Mouse (Mus musculus): Measurements from ENCODE around the gene Ddah2.
"Not testable (repeated sequence)": the region's sequence is repeated elsewhere in the genome, so short reads cannot be mapped to it uniquely, and the experiment has no call there.

Ddah2 gene

GRCm38 (mm10) chr17:35027277-35028068, 31.4 kb upstream of the Ddah2 start, which contains the start of gene Sapcd1:
TSS of gene Sapcd1 (minus strand) at chr17:35028016.
- no peak for DNase-seq (ENCODE audit: low read depth)

DNA sequence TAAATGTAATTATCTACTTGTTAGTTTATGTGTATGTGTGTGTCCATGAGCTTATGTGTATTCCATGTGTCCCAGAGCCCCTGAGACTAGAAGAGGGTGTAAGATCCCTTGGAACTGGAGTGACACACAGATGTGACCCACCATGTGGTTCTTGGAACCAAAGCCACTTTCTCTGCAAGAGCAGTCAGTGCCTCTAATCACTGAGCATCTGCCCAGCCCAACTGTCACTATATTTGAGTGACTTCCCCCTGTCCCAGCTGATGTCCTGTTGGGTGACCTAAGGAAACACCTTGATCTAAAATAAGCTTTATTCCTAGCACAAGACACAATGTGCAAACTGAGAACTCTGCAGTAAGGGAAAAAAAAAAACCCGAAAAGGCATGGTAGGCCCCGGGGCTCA, 30.5 kb upstream of the Ddah2 start:
- DNase-seq (ENCODE audit: low read depth) = no peak

DNA sequence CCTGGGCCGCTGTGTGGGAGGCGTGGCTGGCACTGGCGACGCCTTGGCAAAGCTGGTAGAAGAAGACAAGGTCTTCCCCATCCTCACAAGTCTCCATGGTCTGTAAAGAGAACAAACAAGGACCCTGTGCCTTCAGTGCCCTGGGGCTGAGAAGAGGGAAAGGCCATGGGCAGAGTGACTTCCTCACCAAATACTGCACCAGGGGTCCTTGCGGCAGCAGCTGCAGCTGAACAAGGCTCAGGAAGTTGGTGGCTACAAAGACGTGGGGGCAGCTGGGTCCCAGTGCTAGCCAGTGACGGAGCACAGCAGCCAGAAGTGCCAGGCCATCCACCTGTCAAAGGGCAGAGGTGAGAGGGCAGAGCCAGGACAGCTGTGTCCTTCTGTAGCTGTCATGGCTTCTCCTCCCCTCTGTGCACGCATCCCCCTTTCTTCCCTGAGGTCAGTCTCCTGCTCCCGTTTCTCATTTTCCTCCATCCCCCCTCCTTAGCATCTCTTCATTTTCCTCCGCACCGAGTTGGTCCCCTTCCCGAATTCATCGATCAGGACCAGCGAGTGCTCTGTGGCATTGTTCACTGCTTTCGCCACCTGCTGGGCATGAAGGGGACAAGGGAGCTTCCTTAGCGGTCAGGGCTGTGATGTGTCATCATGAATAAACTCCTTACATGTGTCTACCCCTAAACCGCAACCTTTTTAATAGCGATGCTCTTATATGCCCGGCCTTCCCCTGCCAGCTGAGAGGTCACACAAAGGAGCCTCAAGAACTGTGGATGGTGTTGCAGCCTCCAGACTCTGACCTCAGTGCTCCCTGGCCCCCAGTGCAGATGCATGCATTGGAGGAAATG, 28.9 kb upstream of the Ddah2 start:
- no peak for DNase-seq (ENCODE audit: low read depth)

DNA sequence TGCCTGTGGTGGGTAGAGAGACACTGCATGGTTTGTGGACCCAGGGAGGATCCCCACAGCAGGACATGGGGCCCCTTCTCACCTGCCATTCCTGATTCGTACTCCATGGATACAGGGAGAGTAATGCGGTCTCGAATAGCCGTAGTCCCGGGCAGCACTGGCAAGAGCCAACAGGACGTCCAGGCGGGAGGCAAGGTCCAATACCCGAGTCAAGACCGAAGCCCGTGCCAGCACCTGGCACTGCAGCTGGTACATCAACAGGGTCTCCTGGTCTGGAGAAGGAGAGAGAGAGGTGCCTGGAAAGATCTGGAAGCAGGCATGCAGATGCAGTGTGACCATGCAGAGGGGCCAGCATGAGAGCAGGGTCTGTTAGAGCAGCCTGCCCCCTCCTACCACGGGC, 27.6 kb upstream of the Ddah2 start:
- DNase-seq (ENCODE audit: low read depth) = no peak

- DNase-seq (ENCODE audit: low read depth) = no peak
Observed at GRCm38 (mm10) chr17:35031880-35032279, 27.0 kb upstream of the Ddah2 start.

DNA sequence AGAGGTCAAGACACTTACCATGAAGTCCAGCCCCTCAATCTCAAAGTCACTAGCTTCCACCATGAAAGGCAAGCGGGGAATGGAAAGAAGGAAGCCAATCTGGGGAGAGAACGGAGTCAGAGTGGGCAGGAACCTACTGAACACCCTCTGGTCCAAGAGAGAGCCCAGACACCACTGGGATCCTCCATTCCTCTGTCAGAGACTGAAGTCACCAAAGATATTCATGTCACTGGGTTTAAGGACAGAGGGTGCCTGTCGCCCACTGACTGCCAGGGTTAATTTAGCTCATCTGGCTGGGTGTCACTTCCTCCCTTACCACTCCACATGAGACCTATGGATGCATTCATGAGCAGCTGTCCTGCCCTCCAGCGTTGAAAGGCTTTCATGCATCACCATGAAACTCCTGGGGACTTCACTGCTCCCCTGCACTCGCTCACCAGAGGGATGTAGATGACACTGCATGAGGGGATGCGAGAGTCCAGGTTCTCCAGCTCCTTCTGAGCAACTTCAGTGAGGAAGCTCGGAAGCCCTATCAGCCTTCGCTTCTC, 26.4 kb upstream of the Ddah2 start:
- DNase-seq (ENCODE audit: low read depth) = no peak

DNA sequence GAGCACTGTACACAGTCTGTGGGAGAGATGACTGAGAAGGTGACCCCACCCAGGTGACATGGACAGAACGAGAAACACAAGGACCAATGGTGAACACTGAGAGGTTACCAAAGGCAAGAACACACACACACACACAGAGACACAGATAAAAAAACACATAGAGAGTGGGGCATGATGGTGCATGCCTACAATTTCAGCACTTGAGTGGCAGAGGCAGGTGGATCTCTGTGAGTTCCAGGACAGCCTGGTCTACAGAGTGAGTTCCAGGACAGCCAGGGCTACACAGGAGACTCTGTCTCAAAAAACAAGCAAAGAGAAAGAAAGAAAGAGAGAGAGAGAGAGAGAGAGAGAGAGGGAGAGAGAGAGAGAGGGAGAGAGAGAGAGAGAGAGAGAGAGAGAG, 25.1 kb upstream of the Ddah2 start:
- not testable (repeated sequence) for DNase-seq (ENCODE audit: low read depth)

DNA sequence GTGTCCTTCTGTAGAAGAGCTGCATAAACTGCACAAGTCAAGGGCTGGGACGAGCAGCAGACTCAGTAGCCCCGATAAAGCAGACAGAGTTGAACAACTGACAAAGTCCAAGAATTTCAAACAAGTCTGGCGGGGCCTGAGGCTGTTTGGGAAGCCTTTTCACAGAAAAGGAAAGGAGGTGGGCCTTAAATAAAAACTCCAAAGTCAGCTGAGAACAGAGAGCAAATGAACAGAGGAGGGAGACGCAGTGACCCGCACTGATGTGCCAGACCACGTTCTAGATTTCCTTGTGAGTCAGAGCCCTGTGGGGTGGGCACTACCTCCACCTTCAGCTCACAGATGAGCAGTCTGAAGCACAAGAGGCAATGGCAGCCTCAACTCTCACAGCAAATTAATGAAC, 23.9 kb upstream of the Ddah2 start:
- DNase-seq (ENCODE audit: low read depth) = no peak

DNA sequence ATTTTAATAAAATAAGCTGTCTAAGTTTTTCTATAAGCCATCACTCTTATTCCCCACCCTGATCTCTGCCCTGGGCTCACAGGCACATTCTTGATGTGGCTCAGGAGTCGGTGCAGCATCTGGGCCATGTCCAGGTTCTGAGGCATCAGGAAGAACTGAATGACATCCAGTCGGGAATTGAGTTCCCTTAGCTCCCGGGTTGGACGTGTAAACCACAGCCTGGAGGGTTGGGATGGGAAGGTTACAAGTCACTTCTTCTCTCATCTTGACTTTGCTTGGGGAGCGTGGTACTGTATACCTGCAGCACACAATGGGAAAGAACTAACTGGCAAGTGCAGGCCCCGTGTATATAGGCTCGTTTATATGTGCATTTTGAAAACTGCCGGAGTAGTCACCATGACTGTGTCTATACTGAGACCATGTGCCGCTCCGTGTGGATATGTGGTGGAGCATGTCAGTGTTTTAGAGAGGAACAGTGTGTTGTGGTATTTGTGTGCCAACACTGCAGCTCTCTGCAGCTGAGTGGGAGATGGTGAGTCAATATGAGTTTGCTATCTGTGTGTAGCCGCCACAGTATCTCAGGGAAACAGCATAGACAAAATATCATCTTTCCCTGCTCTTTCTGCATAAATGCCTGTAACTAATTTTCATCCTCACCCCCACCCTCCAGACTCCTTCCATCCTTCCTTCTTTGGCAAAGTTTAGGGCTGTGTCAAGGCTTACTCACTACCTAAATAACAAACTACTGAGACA, 19.5 kb upstream of the Ddah2 start:
- DNase-seq (ENCODE audit: low read depth) = no peak

- DNase-seq (ENCODE audit: low read depth) = no peak
Observed at GRCm38 (mm10) chr17:35043794-35044193, 15.0 kb upstream of the Ddah2 start.

DNA sequence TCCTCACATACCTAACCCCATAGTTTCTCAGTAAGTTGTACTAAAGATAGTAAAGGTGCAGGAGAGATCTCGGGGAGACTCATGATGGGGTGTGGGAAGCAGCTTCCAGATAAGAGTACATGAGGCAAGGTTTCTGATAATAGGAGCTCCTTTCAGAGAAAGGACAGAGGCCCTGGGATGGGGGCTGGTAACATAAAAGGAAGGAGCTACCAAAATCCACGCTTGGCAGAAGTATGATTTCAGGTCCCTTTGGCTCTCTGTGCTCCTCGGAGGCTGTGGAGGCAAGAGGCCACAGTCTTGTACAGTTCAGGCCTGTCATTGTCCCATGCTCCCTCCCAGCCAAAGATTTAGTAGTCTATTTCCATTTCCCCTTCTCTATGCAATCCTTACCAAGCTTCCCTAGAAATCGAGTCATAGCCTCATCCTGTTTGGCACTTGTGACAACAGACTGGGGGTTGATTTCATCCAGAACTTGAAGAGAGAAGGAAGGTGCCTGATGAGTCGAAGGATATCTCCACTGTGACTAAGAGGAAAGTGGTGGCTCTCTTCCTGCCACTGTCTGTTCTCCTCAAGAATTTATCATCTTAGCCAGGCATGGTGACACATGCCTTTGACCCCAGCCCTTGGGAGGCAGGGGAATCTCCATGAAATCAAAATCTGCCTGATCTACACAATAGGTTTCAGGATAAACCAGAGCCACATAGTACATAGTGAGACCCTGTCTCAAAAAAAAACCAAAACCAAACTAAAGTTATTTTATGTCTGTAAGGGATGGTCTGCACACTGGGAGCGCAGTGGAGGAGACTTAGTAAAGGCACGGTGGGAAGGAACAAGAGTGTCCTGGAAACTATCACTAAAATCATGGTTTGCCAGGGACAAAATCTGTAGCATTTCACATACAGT, 13.7 kb upstream of the Ddah2 start:
- DNase-seq (ENCODE audit: low read depth) = peak; percentile 78

GRCm38 (mm10) chr17:35045807-35046680, 12.8 kb upstream of the Ddah2 start:
- DNase-seq (ENCODE audit: low read depth) = no peak

GRCm38 (mm10) chr17:35046681-35047455, 12.0 kb upstream of the Ddah2 start, which contains the start of gene Msh5:
TSS of gene Msh5 (minus strand) at chr17:35046745.
- peak; percentile 98 for DNase-seq (ENCODE audit: low read depth)

GRCm38 (mm10) chr17:35047688-35048087, 11.1 kb upstream of the Ddah2 start:
- DNase-seq (ENCODE audit: low read depth) = no peak

GRCm38 (mm10) chr17:35048149-35048931, 10.5 kb upstream of the Ddah2 start:
- no peak for DNase-seq (ENCODE audit: low read depth)

GRCm38 (mm10) chr17:35048932-35049440, 9.8 kb upstream of the Ddah2 start:
- DNase-seq (ENCODE audit: low read depth) = no peak

DNA sequence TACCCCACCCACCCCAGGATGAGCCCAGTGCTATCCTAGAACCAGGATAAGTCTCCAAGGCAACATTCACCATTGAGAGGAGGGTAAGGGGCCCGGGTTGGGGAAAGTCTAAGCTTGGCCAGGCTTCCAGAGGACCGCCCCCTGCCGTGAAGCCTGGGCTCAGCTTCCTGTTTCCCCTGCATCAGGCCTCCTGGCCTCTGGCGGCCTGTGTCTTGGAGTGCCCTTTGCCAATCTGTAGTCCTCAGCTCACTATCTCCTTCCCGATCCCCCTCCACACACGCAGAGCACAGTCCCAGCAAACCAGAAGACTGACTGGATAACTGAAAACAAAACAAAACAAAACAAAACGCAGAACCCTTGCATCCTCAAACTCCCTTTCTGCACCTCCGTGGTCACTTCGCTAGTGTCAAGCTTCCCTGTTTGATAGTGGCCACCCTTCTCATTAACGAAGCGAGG, 9.2 kb upstream of the Ddah2 start, which contains the start of gene Clic1:
TSS of gene Clic1 (plus strand) at position 406 of the 456 bp plus-strand sequence.
- no peak for DNase-seq (ENCODE audit: low read depth)

Measured in c-Kit-positive CD71-positive TER-119-negative erythroid progenitor cells, embryonic 14.5 days (primary cell).